Mouse (Mus musculus) cerebellum, postnatal 14 days (tissue): ENCODE measurements at regions not wholly inside any gene's neighbourhood (a gene's known extent, or its start where the extent isn't known, plus 50 kb on each side); places are given as distances from the start of the nearest gene placed in this dataset.

Experiments
- DNase-seq, 2 experiments: peaks; one replicate each; pipeline ENCODE4 v3.0.0; 2021; ENCODE audit warnings: mixed read lengths in 2 of 2

GRCm38 (mm10) chr10:97389647-97390590, 89.5 kb upstream of the Dcn start:
- no peak for DNase-seq

GRCm38 (mm10) chr10:97397062-97397771, 82.2 kb upstream of the Dcn start:
- no peak for DNase-seq

- DNase-seq = no peak
These were observed 81.5 kb upstream of the Dcn start for GRCm38 (mm10) chr10:97397896-97398295.

GRCm38 (mm10) chr10:97402524-97402923, 76.9 kb upstream of the Dcn start:
- DNase-seq = no peak

GRCm38 (mm10) chr10:97404076-97404787, 75.2 kb upstream of the Dcn start:
- DNase-seq = no peak

GRCm38 (mm10) chr10:97409181-97409581, 70.2 kb upstream of the Dcn start:
- DNase-seq = no peak

- DNase-seq = no peak
These were observed 69.5 kb upstream of the Dcn start for GRCm38 (mm10) chr10:97409909-97410308.

- no peak for DNase-seq
These were observed 56.8 kb upstream of the Dcn start for GRCm38 (mm10) chr10:97422579-97422978.

- DNase-seq = no peak
These were observed 56.2 kb upstream of the Dcn start for GRCm38 (mm10) chr10:97423039-97423700.
